Mouse (Mus musculus) liver, embryonic 12.5 days (tissue): Measurements from ENCODE around the gene Myh11. TPM values are rescaled to one million over a fixed set of nuclear protein-coding genes. Genes with fewer than 3 reads are reported as not detected.

Experiments
- ATAC-seq: fragments of 200-750 bp; cut with Nextera tagmentation; 2 replicates; pipeline ENCODE4 v1.8.0; 2017; ENCODE audit warnings: moderate number of reproducible peaks, mild to moderate bottlenecking, moderate library complexity
- H3K27ac ChIP-seq: fragments of 300-500 bp; sonication (generic); 2 replicates; pipeline ENCODE4 v1.5.1; 2016; ENCODE audit warnings: mild to moderate bottlenecking
- H3K27me3 ChIP-seq: fragments of 300-500 bp; sonication (generic); replicated peaks from 2 replicates; pipeline ENCODE4 v1.6.1; 2016; ENCODE audit warnings: mild to moderate bottlenecking, moderate library complexity
- H3K36me3 ChIP-seq: fragments of 300-500 bp; sonication (generic); 2 replicates; pipeline ENCODE4 v1.6.1; 2016; ENCODE audit warnings: mild to moderate bottlenecking, moderate library complexity
- H3K4me1 ChIP-seq: fragments of 300-500 bp; sonication (generic); 2 replicates; pipeline ENCODE4 v1.6.1; 2016
- H3K4me2 ChIP-seq: fragments of 300-500 bp; sonication (generic); 2 replicates; pipeline ENCODE4 v1.6.1; 2016; ENCODE audit warnings: mild to moderate bottlenecking, moderate library complexity
- H3K4me3 ChIP-seq: fragments of 300-500 bp; sonication (generic); 2 replicates; pipeline ENCODE4 v1.5.1; 2016; ENCODE audit warnings: mild to moderate bottlenecking, moderate library complexity
- H3K9ac ChIP-seq: fragments of 300-500 bp; sonication (generic); 2 replicates; pipeline ENCODE4 v1.6.1; 2016; ENCODE audit warnings: mild to moderate bottlenecking, moderate library complexity
- H3K9me3 ChIP-seq: fragments of 300-500 bp; sonication (generic); replicated peaks from 2 replicates; pipeline ENCODE4 v1.6.1; 2016; ENCODE audit warnings: mild to moderate bottlenecking, moderate library complexity
- WGBS: fragments of 180-500 bp; shearing (Covaris S2); methylation state at CpG from one replicate; pipeline ENCODE4 v1.1.7; 2016; ENCODE audit not compliant: insufficient replicate concordance; 5-methylcytosine and 5-hydroxymethylcytosine counted together
- polyA plus RNA-seq: library from polyadenylated mRNA; unstranded; fragments of >200 nt; fragmentation: Nextera tagmentation; extraction: Ambion mirVana; gene quantifications from 2 replicates; pipeline ENCODE4 v1.2.1, GENCODE M21; 2016

Gene Myh11
- polyA plus RNA-seq, 1 experiment from 2014 or later = 0.69 TPM

DNA sequence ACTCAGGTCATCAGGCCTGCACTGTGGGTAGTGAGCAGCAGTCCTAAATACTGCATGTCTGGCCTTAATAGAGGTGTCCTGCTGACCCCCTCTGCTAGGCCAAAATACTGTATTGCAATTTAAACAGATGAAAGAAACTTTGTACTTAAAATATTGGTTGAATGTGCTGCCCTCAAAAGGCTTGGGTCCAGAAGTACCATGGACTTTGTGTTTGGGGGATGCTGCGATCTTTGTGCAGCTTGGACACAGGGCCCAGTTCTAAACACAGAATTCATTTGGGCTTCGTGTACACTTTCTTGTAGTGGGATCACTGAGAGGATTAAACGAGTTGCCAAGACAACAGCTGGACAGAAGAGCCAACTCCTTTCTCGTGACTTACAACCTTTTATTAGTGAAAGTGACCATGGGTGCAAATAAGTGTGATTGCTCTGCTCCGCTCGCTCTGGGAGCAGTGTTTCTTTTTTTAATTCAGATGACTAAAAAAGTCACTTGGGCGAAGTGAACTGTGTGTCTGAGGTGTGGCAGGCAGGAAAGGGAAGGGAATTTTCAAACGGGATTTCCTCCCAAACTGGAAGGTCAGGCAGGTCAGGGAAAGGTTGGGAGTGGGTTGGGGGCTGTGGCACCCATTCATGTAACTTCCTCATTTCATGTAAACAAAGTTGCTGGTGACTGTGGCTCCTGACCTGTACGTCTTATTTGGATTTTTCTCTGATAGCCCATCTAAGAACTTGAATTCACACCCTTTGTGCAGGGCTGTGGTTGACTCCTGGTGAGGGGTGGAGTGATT is 96.8 kb downstream of the Myh11 start:
- H3K9ac ChIP-seq = no peak overlapping the region
- no peak overlapping the region for H3K4me3 ChIP-seq
- H3K9me3 ChIP-seq = no peaks in the 10 kb centered on the region
- peaks cover 40% of the 10 kb centered on the region for H3K36me3 ChIP-seq
- ATAC-seq = no peak
- H3K27me3 ChIP-seq = no peaks in the 10 kb centered on the region
- WGBS = 63% methylated on average over 9 of the region's 9 CpGs
- no peak overlapping the region for H3K27ac ChIP-seq
- no peak overlapping the region for H3K4me2 ChIP-seq
- no peaks in the 10 kb centered on the region; the same call in 1 of the 2 replicates for H3K4me1 ChIP-seq

DNA sequence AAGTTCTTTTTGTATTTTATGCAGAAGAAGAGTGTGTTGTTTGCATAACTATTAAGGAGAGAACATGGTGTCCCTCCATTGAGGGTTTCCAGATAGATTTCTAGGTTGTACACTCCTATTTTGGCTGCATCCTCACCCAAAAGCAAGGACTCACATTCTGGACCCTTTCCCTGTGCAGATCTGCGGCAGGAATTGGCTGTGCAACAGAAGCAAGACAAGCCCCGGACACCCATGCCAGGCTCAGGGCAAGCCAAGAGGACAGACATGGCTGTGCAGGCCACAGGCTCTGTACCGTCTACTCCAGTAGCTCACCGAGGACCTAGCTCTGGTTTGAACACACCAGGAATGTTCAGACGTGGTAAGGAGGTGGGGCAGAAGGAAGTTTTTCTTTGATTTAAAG is 105.7 kb downstream of the Myh11 start:
- 0 out of 2 replicates have a peak, but pooled peaks cover under 1% of the 10 kb centered on the region for H3K4me1 ChIP-seq
- H3K27me3 ChIP-seq = no peaks in the 10 kb centered on the region
- no peak overlapping the region for H3K4me2 ChIP-seq
- H3K9ac ChIP-seq = no peak overlapping the region
- ATAC-seq = no peak
- H3K36me3 ChIP-seq = peaks cover 100% of the 10 kb centered on the region
- no peak overlapping the region for H3K4me3 ChIP-seq
- no peaks in the 10 kb centered on the region for H3K9me3 ChIP-seq
- no peak overlapping the region for H3K27ac ChIP-seq
- WGBS = 87% methylated on average over 5 of the region's 5 CpGs

- H3K9me3 ChIP-seq = no peaks in the 10 kb centered on the region
Measured at GRCm38 (mm10) chr16:14183856-14184255, 107.3 kb downstream of the Myh11 start.

DNA sequence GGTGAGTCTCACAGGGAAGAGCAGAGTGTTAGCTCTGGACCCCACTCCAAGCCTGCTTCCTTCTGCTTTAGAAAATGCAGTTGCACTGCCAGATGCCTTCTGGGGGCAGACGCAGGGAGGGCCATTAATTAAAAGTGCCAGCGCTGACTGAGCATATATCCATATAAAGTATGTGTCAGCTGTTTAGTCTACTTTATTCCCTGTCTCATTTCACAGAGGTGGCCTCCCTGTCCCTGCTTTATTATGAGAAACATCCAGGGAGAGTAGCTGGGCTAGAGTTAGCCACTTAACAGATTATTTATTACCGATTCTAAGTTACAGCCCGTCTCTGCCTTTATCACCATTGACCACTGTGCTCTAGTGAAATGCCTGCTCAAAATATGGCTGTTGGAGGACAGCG is 108.8 kb downstream of the Myh11 start:
- no peaks in the 10 kb centered on the region for H3K9me3 ChIP-seq
- no peak overlapping the region for H3K4me3 ChIP-seq
- peaks cover 16% of the 10 kb centered on the region for H3K4me1 ChIP-seq
- no peak overlapping the region for H3K4me2 ChIP-seq
- H3K9ac ChIP-seq = no peak overlapping the region
- no peak overlapping the region for H3K27ac ChIP-seq
- peaks cover 100% of the 10 kb centered on the region for H3K36me3 ChIP-seq
- no peak for ATAC-seq
- no peaks in the 10 kb centered on the region for H3K27me3 ChIP-seq
- WGBS = 91% methylated on average over 5 of the region's 5 CpGs

More at GRCm38 (mm10) chr16:14183856-14184255, 107.3 kb downstream of the Myh11 start:
- 68% methylated on average over 1 of the region's 1 CpGs for WGBS
- H3K9ac ChIP-seq = no peak overlapping the region
- H3K4me2 ChIP-seq = no peak overlapping the region
- ATAC-seq = no peak
- H3K4me3 ChIP-seq = no peak overlapping the region
- H3K27me3 ChIP-seq = no peaks in the 10 kb centered on the region
- H3K27ac ChIP-seq = no peak overlapping the region
- H3K4me1 ChIP-seq = 0 out of 2 replicates have a peak, but pooled peaks cover 3% of the 10 kb centered on the region
- peaks cover 100% of the 10 kb centered on the region for H3K36me3 ChIP-seq

- Histone ChIP-seq H3K9ac (no peak overlapping the region), H3K4me1 (peaks cover 20% of the 10 kb centered on the region), H3K36me3 (peaks cover 100% of the 10 kb centered on the region), H3K4me2 (no peak overlapping the region), H3K27me3 (no peaks in the 10 kb centered on the region), H3K27ac (no peak overlapping the region), H3K9me3 (no peaks in the 10 kb centered on the region), H3K4me3 (no peak overlapping the region)
- 57% methylated on average over 6 of the region's 6 CpGs for WGBS
- no peak for ATAC-seq
Measured at GRCm38 (mm10) chr16:14180163-14180733, 110.9 kb downstream of the Myh11 start.

DNA sequence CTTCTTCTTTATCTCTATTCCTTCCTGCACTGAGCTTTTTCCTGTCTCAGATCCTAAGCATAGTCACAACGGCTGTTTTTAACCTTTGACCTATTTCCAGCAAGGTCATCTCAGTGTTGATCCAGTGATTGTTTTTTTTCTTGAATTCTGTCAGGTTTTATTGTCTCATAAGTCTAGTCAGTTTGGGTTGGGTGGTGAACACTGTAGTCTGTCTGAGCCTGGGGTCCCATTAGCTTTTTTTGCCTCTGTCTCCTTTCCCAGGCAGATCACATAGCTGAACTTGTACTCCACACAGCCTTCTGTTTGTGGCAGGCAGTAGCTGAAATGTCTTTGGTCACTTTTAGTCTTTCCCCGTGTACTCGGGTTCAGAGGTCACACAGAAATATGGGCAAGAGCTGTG is 113.1 kb downstream of the Myh11 start:
- H3K4me1 ChIP-seq = peaks cover 20% of the 10 kb centered on the region
- ATAC-seq = no peak
- H3K4me2 ChIP-seq = no peak overlapping the region
- H3K9me3 ChIP-seq = no peaks in the 10 kb centered on the region
- H3K4me3 ChIP-seq = no peak overlapping the region
- H3K9ac ChIP-seq = no peak overlapping the region
- peaks cover 100% of the 10 kb centered on the region for H3K36me3 ChIP-seq
- H3K27me3 ChIP-seq = no peaks in the 10 kb centered on the region
- H3K27ac ChIP-seq = peak overlapping the region; percentile 27; the same call in 1 of the 2 replicates
- 25% methylated on average over 3 of the region's 3 CpGs for WGBS

DNA sequence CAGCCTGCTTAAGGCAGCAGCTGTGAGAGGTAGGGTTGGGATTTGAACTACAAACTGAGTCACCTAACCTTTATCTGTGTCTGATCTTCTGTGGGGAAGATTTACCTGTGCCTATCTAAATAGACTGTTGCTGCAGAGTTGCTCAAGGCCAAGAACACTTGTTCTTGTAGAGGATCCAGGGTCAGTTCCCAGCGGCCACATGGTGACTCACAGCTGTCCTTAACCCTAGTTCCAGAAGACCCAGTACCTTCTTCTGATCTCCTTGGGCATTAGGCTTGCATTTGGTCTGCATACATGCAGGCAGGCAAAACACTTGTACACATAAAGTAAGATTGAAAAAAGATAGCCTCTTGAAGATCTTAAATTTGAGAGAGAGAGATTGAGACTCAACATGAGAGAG is 121.5 kb downstream of the Myh11 start:
- Histone ChIP-seq H3K4me3 (no peak overlapping the region), H3K27ac (no peak overlapping the region), H3K9ac (no peak overlapping the region), H3K4me2 (no peak overlapping the region), H3K4me1 (peaks cover 37% of the 10 kb centered on the region), H3K9me3 (no peaks in the 10 kb centered on the region), H3K36me3 (peaks cover 88% of the 10 kb centered on the region), H3K27me3 (no peaks in the 10 kb centered on the region)
- WGBS = 94% methylated on average over 1 of the region's 1 CpGs
- no peak for ATAC-seq

- Histone ChIP-seq H3K9ac (peak overlapping the region; percentile 89; the same call in 1 of the 2 replicates), H3K36me3 (peaks cover 56% of the 10 kb centered on the region), H3K4me1 (peaks cover 56% of the 10 kb centered on the region), H3K9me3 (no peaks in the 10 kb centered on the region), H3K27me3 (no peaks in the 10 kb centered on the region), H3K4me2 (peak overlapping the region; percentile 84), H3K27ac (peak overlapping the region; percentile 81), H3K4me3 (peak overlapping the region; percentile 85)
- peak; percentile 60 for ATAC-seq
- WGBS = 50% methylated on average over 4 of the region's 4 CpGs
Measured at GRCm38 (mm10) chr16:14166490-14166889, 124.7 kb downstream of the Myh11 start.

- H3K27me3 ChIP-seq = no peaks in the 10 kb centered on the region
- peaks cover 28% of the 10 kb centered on the region for H3K36me3 ChIP-seq
- peak overlapping the region; percentile 85 for H3K4me3 ChIP-seq
- no peak for ATAC-seq
- peak overlapping the region; percentile 88 for H3K27ac ChIP-seq
- H3K4me2 ChIP-seq = peak overlapping the region; percentile 84
- under 1% methylated on average over 10 of the region's 10 CpGs for WGBS
- no peaks in the 10 kb centered on the region for H3K9me3 ChIP-seq
- H3K4me1 ChIP-seq = peaks cover 66% of the 10 kb centered on the region
- H3K9ac ChIP-seq = peak overlapping the region; percentile 89
Measured at GRCm38 (mm10) chr16:14163731-14164130, 127.4 kb downstream of the Myh11 start.

GRCm38 (mm10) chr16:14162988-14163416 is 128.2 kb downstream of the Myh11 start, which contains the start of the genes Nde1 and Marf1:
Gene Nde1 (plus strand): TSS chr16:14163275.
Gene Marf1 (minus strand): TSS chr16:14163351.
- Histone ChIP-seq H3K9me3 (no peaks in the 10 kb centered on the region), H3K36me3 (peaks cover 21% of the 10 kb centered on the region), H3K27me3 (no peaks in the 10 kb centered on the region), H3K4me2 (peak within 1 kb of the TSS; percentile 84), H3K4me3 (peak within 1 kb of the TSS; percentile 85), H3K4me1 (peaks cover 67% of the 10 kb centered on the region), H3K9ac (peak within 1 kb of the TSS; percentile 89), H3K27ac (peak within 1 kb of the TSS; percentile 88)
- peak; percentile 90 for ATAC-seq
- WGBS = under 1% methylated on average over 29 of the region's 43 CpGs

- ATAC-seq = no peak
- Histone ChIP-seq H3K9ac (no peak overlapping the region), H3K36me3 (peaks cover 2% of the 10 kb centered on the region; the same call in 1 of the 2 replicates), H3K27me3 (no peaks in the 10 kb centered on the region), H3K4me3 (no peak overlapping the region), H3K4me1 (peaks cover 59% of the 10 kb centered on the region), H3K9me3 (no peaks in the 10 kb centered on the region), H3K4me2 (no peak overlapping the region), H3K27ac (no peak overlapping the region)
- 74% methylated on average over 1 of the region's 1 CpGs for WGBS
Measured at GRCm38 (mm10) chr16:14160941-14161340, 130.2 kb downstream of the Myh11 start.

DNA sequence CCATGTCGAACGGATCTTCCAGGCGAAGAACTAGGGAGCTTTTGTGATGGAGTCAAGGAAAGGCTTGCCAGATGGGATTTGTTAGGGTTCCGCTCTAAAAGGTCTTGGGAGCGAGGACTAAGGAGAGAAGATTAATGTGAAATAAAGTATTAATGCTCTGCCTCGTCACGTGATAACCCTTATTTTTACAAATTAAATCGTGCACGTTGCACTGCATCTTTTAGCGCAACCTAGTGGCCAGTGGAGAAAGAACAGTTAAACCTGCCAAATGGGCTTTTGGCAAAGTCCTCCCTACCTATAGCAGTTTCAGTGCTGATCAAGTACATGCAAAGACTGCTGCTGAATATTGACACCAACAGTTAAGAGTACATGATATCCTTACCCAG is 131.4 kb downstream of the Myh11 start:
- under 1% methylated on average over 10 of the region's 10 CpGs for WGBS

More for the DNA sequence above, 131.4 kb downstream of the Myh11 start:
- peak overlapping the region; percentile 82 for H3K9ac ChIP-seq
- peaks cover 50% of the 10 kb centered on the region for H3K4me1 ChIP-seq
- H3K36me3 ChIP-seq = peaks cover 3% of the 10 kb centered on the region; the same call in 1 of the 2 replicates
- peak overlapping the region; percentile 91 for H3K27ac ChIP-seq
- ATAC-seq = no peak
- no peaks in the 10 kb centered on the region for H3K9me3 ChIP-seq
- H3K4me3 ChIP-seq = peak overlapping the region; percentile 93
- H3K4me2 ChIP-seq = peak overlapping the region; percentile 84
- no peaks in the 10 kb centered on the region for H3K27me3 ChIP-seq
